Mouse (Mus musculus) midbrain, embryonic 15.5 days (tissue): ENCODE data around the gene Sgsh. TPM values are rescaled to one million over a fixed set of nuclear protein-coding genes. Genes with fewer than 3 reads are reported as not detected.
A peak's percentile ranks its signal among the peaks of the same experiment; 100 is the strongest.
"Not testable (repeated sequence)": the region's sequence is repeated elsewhere in the genome, so short reads cannot be mapped to it uniquely, and the experiment has no call there.

Source experiments
- ATAC-seq: fragments of 200-750 bp; cut with Nextera tagmentation; replicated peaks from 2 replicates; pipeline ENCODE4 v1.8.0; 2017; ENCODE audit warnings: moderate TSS enrichment
- H3K27ac ChIP-seq: fragments of 300-500 bp; sonication (generic); 2 replicates; pipeline ENCODE4 v1.5.1; 2015; ENCODE audit warnings: mild to moderate bottlenecking, inconsistent platforms
- H3K27me3 ChIP-seq: fragments of 300-500 bp; sonication (generic); replicated peaks from 2 replicates; pipeline ENCODE4 v1.6.1; 2015; ENCODE audit warnings: inconsistent platforms
- H3K36me3 ChIP-seq: fragments of 300-500 bp; sonication (generic); replicated peaks from 2 replicates; pipeline ENCODE4 v1.6.1; 2015; ENCODE audit warnings: inconsistent platforms
- H3K4me1 ChIP-seq: fragments of 300-500 bp; sonication (generic); 2 replicates; pipeline ENCODE4 v1.6.1; 2015; ENCODE audit warnings: inconsistent platforms
- H3K4me2 ChIP-seq: fragments of 300-500 bp; sonication (generic); 2 replicates; pipeline ENCODE4 v1.6.1; 2015; ENCODE audit warnings: inconsistent platforms, mild to moderate bottlenecking, moderate library complexity
- H3K4me3 ChIP-seq: fragments of 300-500 bp; sonication (generic); 2 replicates; pipeline ENCODE4 v1.5.1; 2015; ENCODE audit warnings: mild to moderate bottlenecking, inconsistent platforms
- H3K9ac ChIP-seq: fragments of 300-500 bp; sonication (generic); 2 replicates; pipeline ENCODE4 v1.6.1; 2015; ENCODE audit warnings: mild to moderate bottlenecking, inconsistent platforms
- H3K9me3 ChIP-seq: fragments of 300-500 bp; sonication (generic); 2 replicates; pipeline ENCODE4 v1.6.1; 2016; ENCODE audit warnings: inconsistent platforms
- WGBS: fragments of 180-500 bp; shearing (Covaris S2); methylation state at CpG from one replicate; pipeline ENCODE4 v1.1.7; 2015; ENCODE audit warnings: mixed read lengths; 5-methylcytosine and 5-hydroxymethylcytosine counted together
- polyA plus RNA-seq: library from polyadenylated mRNA; unstranded; fragments of >200 nt; fragmentation: Nextera tagmentation; extraction: Ambion mirVana; gene quantifications from 2 replicates; pipeline ENCODE4 v1.2.1, GENCODE M21; 2015

The Sgsh gene
- polyA plus RNA-seq, 1 experiment from 2014 or later = 6.6 TPM

DNA sequence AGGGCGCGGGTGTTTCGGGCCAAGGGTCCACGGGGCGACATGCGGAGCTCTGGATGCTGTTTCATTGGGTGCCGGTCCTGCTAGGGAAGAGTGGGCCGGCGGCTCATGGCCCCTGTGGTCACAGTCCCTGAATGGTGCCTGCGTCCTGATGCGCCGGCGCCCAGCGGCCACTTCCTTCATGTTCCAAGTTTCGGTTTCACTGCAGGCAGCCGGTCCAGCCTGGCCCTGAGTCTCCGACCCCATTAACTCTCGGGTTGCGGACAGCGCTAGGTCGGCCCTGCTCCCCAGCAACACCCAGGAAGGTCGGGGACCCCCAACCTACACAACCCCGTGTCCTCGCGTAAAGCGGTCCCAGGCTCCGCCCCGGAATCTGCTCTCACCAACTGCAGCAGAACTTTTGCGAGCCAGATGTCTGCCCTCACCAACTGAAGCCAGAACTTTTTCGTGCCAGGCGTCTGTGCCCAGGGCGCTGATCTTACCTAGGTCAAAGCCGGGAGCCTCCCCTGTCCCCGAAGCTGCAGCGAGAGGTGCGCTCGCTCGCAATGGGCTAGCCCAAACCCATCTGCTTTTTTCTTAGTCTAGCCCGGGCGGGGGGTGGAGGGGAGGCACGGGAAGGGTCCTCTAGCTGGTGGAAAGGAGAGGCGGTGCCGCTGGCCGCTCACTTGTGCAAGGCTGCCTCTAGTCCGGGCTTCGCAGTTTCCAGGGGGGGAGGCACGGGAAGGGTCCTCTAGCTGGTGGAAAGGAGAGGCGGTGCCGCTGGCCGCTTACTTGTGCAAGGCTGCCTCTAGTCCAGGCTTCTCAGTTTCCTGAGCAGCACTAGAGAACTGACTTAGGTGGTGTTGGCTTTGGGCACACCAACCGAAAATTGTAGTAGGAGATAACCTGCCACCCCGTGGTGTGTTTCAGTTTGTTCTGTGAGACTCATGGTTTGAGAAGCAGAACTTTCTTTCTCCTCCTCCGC is 35.2 kb upstream of the Sgsh start:
- Histone ChIP-seq H3K4me2 (peak overlapping the region; percentile 91), H3K4me1 (peaks cover 24% of the 10 kb centered on the region), H3K36me3 (no peaks in the 10 kb centered on the region), H3K27ac (no peak overlapping the region), H3K9ac (peak overlapping the region; percentile 40), H3K9me3 (no peaks in the 10 kb centered on the region), H3K4me3 (peak overlapping the region; percentile 43), H3K27me3 (peaks cover 74% of the 10 kb centered on the region)
- 2% methylated on average over 53 of the region's 53 CpGs for WGBS
- ATAC-seq = no peak

DNA sequence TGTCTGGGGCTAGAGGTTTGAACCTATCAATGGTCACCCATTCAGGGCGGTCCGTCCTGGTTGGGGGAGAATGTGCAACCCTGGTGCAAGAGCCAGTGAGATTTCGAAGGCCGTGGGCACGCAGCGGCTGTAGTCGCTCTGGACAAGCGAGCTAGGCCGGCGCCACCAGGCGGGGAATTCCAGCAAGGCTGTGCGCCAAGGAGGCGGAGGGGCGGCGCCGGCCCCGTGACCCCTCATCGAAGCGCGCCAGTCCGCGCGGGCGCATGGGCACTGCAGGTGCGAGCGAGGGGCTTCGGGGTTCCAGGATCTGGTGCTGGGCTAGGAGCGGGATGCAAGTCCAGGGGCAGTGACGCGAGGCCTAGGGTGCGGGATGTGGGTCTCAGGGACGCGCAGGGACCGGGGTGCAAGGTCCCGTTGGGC is 34.5 kb upstream of the Sgsh start:
- Histone ChIP-seq H3K27ac (no peak overlapping the region), H3K9me3 (no peaks in the 10 kb centered on the region), H3K27me3 (peaks cover 67% of the 10 kb centered on the region), H3K36me3 (no peaks in the 10 kb centered on the region), H3K4me3 (peak overlapping the region; percentile 43), H3K4me2 (peak overlapping the region; percentile 91), H3K4me1 (peaks cover 24% of the 10 kb centered on the region), H3K9ac (peak overlapping the region; percentile 40)
- no peak for ATAC-seq
- WGBS = 1% methylated on average over 33 of the region's 35 CpGs

- H3K27me3 ChIP-seq = peaks cover 43% of the 10 kb centered on the region
- H3K4me2 ChIP-seq, H3K27ac ChIP-seq, H3K36me3 ChIP-seq, H3K9ac ChIP-seq, ATAC-seq, H3K4me3 ChIP-seq, H3K9me3 ChIP-seq: not testable (repeated sequence)
- 47% methylated on average over 3 of the region's 3 CpGs for WGBS
- H3K4me1 ChIP-seq = peaks cover 14% of the 10 kb centered on the region
These were observed 31.9 kb upstream of the Sgsh start for GRCm38 (mm10) chr11:119387273-119387672.

DNA sequence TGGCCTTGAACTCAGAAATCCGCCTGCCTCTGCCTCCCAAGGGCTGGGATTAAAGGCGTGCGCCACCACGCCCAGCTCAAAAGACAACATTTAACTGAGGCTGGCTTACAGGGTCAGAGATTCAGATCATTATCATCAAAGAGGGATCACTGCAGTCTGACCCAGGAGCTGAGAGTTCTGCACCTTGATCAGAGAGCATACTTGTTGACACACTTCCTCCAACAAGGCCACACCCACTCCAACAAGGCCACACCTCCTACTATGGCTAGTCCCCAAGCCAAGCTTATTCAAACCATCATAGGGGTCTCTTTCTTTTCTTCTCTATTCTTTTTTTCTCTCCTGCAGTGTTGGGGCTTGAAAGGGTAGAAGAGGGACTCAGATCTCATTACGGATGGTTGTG is 31.0 kb upstream of the Sgsh start:
- WGBS = 89% methylated on average over 5 of the region's 5 CpGs
- no peak for ATAC-seq
- no peak overlapping the region for H3K4me3 ChIP-seq
- H3K27me3 ChIP-seq = peaks cover 33% of the 10 kb centered on the region
- peaks cover 14% of the 10 kb centered on the region for H3K4me1 ChIP-seq
- H3K36me3 ChIP-seq = no peaks in the 10 kb centered on the region
- no peak overlapping the region for H3K4me2 ChIP-seq
- no peak overlapping the region for H3K27ac ChIP-seq
- H3K9me3 ChIP-seq = no peaks in the 10 kb centered on the region
- H3K9ac ChIP-seq = no peak overlapping the region

DNA sequence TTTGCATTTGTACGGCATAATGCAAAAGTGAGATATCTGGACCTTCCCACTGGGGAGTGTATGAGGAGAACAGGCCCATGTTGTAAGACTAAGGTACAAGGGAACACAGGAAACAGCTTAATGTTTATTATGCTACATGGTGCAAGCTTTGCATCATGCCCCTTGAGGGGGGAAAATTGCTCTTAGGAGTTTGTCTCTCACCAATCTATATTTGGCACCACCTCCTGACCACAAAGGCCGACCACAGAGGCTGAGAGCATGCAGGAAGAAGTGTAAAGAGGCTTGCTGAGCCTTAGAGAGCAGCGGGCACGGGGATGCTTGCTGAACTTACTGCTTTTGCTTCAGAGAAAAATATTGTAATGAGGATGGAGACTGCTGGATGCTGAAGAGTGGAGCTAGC is 29.6 kb upstream of the Sgsh start:
- peaks cover 19% of the 10 kb centered on the region for H3K27me3 ChIP-seq
- H3K4me2 ChIP-seq = no peak overlapping the region
- H3K4me3 ChIP-seq = no peak overlapping the region
- H3K4me1 ChIP-seq = peaks cover 3% of the 10 kb centered on the region
- H3K36me3 ChIP-seq = no peaks in the 10 kb centered on the region
- H3K27ac ChIP-seq = no peak overlapping the region
- WGBS = 83% methylated on average over 4 of the region's 4 CpGs
- no peaks in the 10 kb centered on the region for H3K9me3 ChIP-seq
- no peak for ATAC-seq
- H3K9ac ChIP-seq = no peak overlapping the region

- Histone ChIP-seq H3K4me3 (no peak overlapping the region), H3K9ac (no peak overlapping the region), H3K36me3 (no peaks in the 10 kb centered on the region), H3K27me3 (no peaks in the 10 kb centered on the region), H3K9me3 (no peaks in the 10 kb centered on the region), H3K4me1 (no peaks in the 10 kb centered on the region), H3K4me2 (no peak overlapping the region), H3K27ac (no peak overlapping the region)
- ATAC-seq = no peak
- 79% methylated on average over 6 of the region's 6 CpGs for WGBS
These were observed 27.1 kb upstream of the Sgsh start for GRCm38 (mm10) chr11:119382338-119382850.

DNA sequence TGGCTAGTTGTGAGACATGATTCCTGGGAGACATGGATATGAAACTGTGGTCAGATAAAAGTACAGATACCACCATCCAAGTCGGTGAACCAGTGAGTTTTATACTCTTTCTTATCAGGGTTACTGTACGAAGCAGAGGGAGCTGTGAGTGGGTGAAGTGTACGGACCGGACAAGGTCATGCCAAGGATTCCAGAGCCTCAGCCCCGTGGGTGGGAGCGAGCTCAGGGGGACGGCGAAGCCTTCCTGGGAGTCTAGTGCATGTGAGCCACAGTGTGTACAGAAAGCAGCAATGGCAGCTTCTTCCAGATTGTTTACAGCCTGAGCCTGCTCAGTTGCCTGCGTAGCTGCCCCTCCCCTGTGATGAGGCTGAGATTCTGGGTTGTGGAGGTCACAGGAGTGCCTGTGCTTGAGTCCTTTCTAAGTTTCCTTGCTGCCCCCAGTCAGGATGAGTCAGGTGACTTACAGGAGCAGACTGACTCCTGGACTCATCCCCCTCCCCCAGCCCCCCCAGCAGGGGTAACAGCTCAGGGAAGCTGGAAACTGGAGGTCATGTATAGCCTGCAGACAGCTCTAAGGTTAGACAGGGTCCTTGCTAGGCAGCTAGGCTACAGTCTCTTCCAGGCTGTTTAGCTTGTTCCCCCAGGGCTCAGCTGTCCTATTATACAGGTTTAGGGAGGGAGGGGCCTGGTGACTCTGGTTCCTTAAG is 26.4 kb upstream of the Sgsh start:
- WGBS = 88% methylated on average over 9 of the region's 9 CpGs
- no peak overlapping the region for H3K4me2 ChIP-seq
- no peaks in the 10 kb centered on the region for H3K9me3 ChIP-seq
- no peaks in the 10 kb centered on the region for H3K4me1 ChIP-seq
- H3K4me3 ChIP-seq = no peak overlapping the region
- no peaks in the 10 kb centered on the region for H3K36me3 ChIP-seq
- H3K27ac ChIP-seq = no peak overlapping the region
- no peak overlapping the region for H3K9ac ChIP-seq
- no peaks in the 10 kb centered on the region for H3K27me3 ChIP-seq
- ATAC-seq = no peak

DNA sequence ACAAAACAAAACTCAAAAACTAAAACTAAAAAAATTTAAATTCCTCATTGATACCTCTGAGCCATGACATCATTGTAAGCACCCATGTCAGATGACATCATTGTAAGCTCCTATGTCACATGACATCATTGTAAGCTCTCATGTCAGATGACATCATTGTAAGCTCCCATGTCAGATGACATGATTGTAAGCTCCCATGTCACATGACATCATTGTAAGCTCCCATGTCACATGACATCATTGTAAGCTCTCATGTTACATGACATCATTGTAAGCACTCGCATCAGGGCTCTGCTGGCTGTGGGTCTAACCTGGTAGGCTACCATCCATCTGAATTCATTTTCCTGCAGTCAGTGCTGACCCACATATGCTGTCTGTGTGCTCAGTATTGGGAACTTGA is 23.2 kb upstream of the Sgsh start:
- H3K9ac ChIP-seq = no peak overlapping the region
- no peak overlapping the region for H3K27ac ChIP-seq
- H3K4me1 ChIP-seq = no peaks in the 10 kb centered on the region
- no peak overlapping the region for H3K4me3 ChIP-seq
- H3K36me3 ChIP-seq = no peaks in the 10 kb centered on the region
- no peak for ATAC-seq
- no peaks in the 10 kb centered on the region for H3K27me3 ChIP-seq
- H3K4me2 ChIP-seq = no peak overlapping the region
- H3K9me3 ChIP-seq = no peaks in the 10 kb centered on the region
- 95% methylated on average over 1 of the region's 1 CpGs for WGBS

DNA sequence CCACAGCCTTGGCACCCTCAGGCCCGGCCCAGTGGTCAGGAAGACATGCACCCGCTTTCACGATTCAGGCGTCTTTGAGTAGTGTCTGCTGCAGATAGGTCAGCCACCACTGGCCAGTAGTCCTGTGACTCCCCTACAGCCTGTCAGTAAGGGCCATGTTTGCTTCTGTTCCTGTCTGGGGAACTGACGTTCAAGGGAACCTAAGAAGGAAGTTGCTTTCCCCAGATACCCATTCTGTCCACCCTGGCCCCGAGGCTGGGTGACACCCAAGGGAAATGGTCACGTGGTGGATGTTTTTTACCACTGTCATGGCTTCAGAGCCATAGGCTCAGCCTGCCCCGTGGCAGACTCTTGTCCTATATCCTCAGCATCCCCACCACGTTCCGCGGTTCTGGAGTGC is 22.0 kb upstream of the Sgsh start:
- Histone ChIP-seq H3K9ac (no peak overlapping the region), H3K27me3 (no peaks in the 10 kb centered on the region), H3K36me3 (no peaks in the 10 kb centered on the region), H3K4me2 (no peak overlapping the region), H3K4me3 (no peak overlapping the region), H3K9me3 (no peaks in the 10 kb centered on the region), H3K4me1 (no peaks in the 10 kb centered on the region), H3K27ac (no peak overlapping the region)
- WGBS = 93% methylated on average over 11 of the region's 11 CpGs
- ATAC-seq = no peak

DNA sequence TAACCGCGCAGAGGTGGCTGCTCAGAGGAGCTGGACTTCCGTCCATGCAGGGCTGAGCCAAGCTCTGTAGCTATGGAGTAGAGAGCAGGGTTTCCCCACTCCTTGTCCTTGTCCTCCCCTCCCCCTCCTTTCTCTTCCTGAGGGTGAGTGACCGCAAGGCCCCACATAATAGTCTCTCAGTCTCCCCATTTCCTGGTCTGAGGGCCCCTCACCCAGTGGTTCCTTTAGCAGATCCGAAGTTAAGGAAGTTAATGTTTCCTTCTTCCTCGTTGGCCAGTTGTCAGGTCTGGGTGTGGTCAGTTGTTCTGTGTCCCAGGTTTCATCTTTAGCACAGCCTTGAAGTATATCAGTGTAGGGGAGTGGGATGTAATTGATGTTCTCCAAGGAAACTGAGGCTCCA is 20.1 kb upstream of the Sgsh start:
- Histone ChIP-seq H3K27ac (no peak overlapping the region), H3K4me1 (no peaks in the 10 kb centered on the region), H3K4me2 (no peak overlapping the region), H3K4me3 (no peak overlapping the region), H3K9me3 (no peaks in the 10 kb centered on the region), H3K27me3 (no peaks in the 10 kb centered on the region), H3K36me3 (no peaks in the 10 kb centered on the region), H3K9ac (no peak overlapping the region)
- ATAC-seq = no peak
- WGBS = 83% methylated on average over 6 of the region's 6 CpGs

DNA sequence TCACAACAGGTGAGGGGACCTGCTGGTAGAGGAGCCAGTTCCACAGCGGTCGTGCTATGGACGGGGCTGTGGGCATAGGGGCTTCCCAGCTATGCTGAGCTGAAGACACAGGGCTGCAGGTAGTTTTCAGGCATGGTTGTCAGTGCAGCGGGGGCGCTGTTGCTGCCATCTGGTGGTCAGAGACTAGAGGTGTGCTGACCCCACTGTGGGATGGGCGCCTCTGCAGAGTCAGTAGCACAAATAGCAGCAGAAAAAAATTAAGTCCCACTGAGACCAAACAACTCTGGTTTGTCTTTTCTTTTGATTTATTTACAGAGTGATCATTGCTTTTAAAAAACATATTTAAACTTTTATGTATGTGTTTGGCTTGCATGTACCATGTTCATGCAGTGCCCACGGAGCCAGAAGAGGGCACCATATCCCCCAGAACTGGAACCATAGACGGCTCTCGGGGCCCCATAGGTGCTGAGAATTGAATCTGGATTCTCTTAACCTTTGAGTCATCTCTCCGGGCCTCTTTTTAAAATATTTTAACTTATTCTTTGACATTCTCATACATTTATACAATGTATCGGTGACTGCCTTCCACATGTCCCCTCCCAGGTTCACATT is 8.3 kb upstream of the Sgsh start:
- H3K9ac ChIP-seq = peak overlapping the region; percentile 27; the same call in 1 of the 2 replicates
- H3K4me2 ChIP-seq = peak overlapping the region; percentile 47
- WGBS = 24% methylated on average over 11 of the region's 11 CpGs
- H3K27ac ChIP-seq = 0 out of 2 replicates have a peak overlapping the region, but pooled peaks have one; percentile 38
- H3K9me3 ChIP-seq = no peaks in the 10 kb centered on the region
- peak; percentile 85 for ATAC-seq
- no peaks in the 10 kb centered on the region for H3K36me3 ChIP-seq
- no peaks in the 10 kb centered on the region for H3K27me3 ChIP-seq
- H3K4me3 ChIP-seq = peak overlapping the region; percentile 29
- H3K4me1 ChIP-seq = peaks cover 10% of the 10 kb centered on the region
